Mouse (Mus musculus): ENCODE measurements at regions not wholly inside any gene's neighbourhood (a gene's known extent, or its start where the extent isn't known, plus 50 kb on each side); places are given as distances from the start of the nearest gene placed in this dataset.

DNA sequence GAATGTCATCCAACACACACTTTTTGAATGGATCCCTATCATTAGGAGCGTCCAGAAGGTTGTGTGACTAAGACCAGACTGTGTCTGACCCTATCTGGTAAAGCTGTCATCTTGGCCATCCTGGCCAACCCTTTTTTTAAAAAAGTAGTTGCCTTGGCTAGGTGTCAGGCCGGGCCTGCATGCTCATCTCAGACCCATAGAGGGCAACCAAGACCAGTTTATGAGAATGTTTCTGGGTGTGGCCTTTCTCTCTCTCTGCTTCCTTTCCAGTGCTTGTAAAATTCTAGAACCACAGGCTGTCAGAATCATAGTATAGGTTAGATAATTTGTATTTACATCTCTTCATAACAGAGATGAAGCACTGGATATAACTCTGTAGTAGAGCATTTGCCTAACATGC is 62.8 kb upstream of the Las1l start:
- Histone ChIP-seq H3K4me2 (ENCODE audit: low read length) (no peak overlapping the region), H3K27me3 (ENCODE audit: control insufficient read depth, insufficient read depth, low read length) (no peaks in the 10 kb centered on the region), H3K4me3 (replicated peaks; ENCODE audit: low read depth, low read length) (no peak overlapping the region), H3K36me3 (ENCODE audit: control insufficient read depth, insufficient read depth, low read length) (no peaks in the 10 kb centered on the region), H3K9ac (replicated peaks; ENCODE audit: low read length) (no peak overlapping the region), H3K4me1 (ENCODE audit: control insufficient read depth, insufficient read depth, low read length) (no peaks in the 10 kb centered on the region), H3K27ac (replicated peaks; ENCODE audit: low read depth, low read length) (no peak overlapping the region), H3K9me3 (ENCODE audit: control insufficient read depth, low read length) (no peaks in the 10 kb centered on the region)
- WGBS = 37% methylated on average over 2 of the region's 2 CpGs
- ATAC-seq (ENCODE audit: low FRiP score, low TSS enrichment) (peak; percentile 27; the same call in 1 of the 2 replicates), DNase-seq (peak; percentile 56)

DNA sequence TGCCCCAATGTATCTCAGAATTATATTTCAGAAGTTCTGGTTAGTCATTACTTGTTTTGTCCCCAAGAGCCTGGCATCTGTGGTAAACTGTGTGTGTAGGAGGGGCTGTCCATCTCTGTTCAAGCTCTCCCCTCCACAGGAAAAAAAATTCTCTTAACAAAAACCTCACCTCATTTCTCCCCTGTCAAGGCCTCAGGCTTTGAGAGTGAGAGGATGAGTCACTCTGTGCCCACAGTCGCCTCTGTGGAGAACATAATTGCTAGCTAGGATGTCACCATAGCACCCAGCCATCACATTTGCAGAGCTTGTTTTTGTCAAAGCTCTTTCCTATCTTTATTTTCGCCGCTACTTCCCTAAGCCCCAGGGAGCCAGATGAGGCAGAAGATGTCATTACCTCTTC is 63.6 kb upstream of the Las1l start:
- Histone ChIP-seq H3K36me3 (ENCODE audit: control insufficient read depth, insufficient read depth, low read length) (no peaks in the 10 kb centered on the region), H3K27ac (replicated peaks; ENCODE audit: low read depth, low read length) (no peak overlapping the region), H3K9me3 (ENCODE audit: control insufficient read depth, low read length) (no peaks in the 10 kb centered on the region), H3K9ac (replicated peaks; ENCODE audit: low read length) (no peak overlapping the region), H3K4me3 (replicated peaks; ENCODE audit: low read depth, low read length) (no peak overlapping the region), H3K4me2 (ENCODE audit: low read length) (no peak overlapping the region), H3K4me1 (ENCODE audit: control insufficient read depth, insufficient read depth, low read length) (no peaks in the 10 kb centered on the region), H3K27me3 (ENCODE audit: control insufficient read depth, insufficient read depth, low read length) (no peaks in the 10 kb centered on the region)
- 76% methylated on average over 3 of the region's 3 CpGs for WGBS
- no peak for DNase-seq
- ATAC-seq (ENCODE audit: low FRiP score, low TSS enrichment) = no peak

- no peaks in the 10 kb centered on the region for H3K36me3 ChIP-seq (ENCODE audit: control insufficient read depth, insufficient read depth, low read length)
- ATAC-seq (ENCODE audit: low FRiP score, low TSS enrichment) (no peak), DNase-seq (no peak)
- H3K27ac ChIP-seq (replicated peaks; ENCODE audit: low read depth, low read length) = no peak overlapping the region
- WGBS = 94% methylated on average over 3 of the region's 3 CpGs
- no peaks in the 10 kb centered on the region for H3K9me3 ChIP-seq (ENCODE audit: control insufficient read depth, low read length)
- no peak overlapping the region for H3K4me3 ChIP-seq (replicated peaks; ENCODE audit: low read depth, low read length)
- no peak overlapping the region for H3K9ac ChIP-seq (replicated peaks; ENCODE audit: low read length)
- H3K4me1 ChIP-seq (ENCODE audit: control insufficient read depth, insufficient read depth, low read length) = no peaks in the 10 kb centered on the region
- no peak overlapping the region for H3K4me2 ChIP-seq (ENCODE audit: low read length)
- H3K27me3 ChIP-seq (ENCODE audit: control insufficient read depth, insufficient read depth, low read length) = no peaks in the 10 kb centered on the region
These were observed 68.6 kb upstream of the Las1l start for GRCm38 (mm10) chrX:96025374-96025773.

DNA sequence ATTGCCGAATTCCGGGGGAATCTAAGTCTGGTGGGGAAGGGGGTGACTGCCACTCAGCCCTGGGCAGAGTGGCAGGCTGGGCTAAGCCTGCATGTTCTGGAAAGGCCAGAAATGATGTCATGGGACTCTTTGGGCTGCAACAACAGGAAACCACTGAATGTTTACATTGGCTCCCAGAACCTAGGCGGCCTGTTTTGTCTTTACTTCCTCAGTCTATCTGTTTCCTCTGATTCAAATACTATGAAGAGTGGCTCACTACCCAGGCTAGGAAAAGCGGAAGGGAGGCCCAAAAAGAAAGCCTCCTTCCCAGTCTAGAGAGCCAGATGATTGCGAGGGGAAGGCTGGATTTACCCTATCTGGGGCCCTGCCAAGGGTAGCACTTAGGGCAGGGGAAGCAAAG is 69.1 kb upstream of the Las1l start:
- no peak for ATAC-seq (ENCODE audit: low FRiP score, low TSS enrichment)
- Histone ChIP-seq H3K36me3 (ENCODE audit: control insufficient read depth, insufficient read depth, low read length) (no peaks in the 10 kb centered on the region), H3K4me2 (ENCODE audit: low read length) (no peak overlapping the region), H3K4me1 (ENCODE audit: control insufficient read depth, insufficient read depth, low read length) (no peaks in the 10 kb centered on the region), H3K27ac (replicated peaks; ENCODE audit: low read depth, low read length) (no peak overlapping the region), H3K9me3 (ENCODE audit: control insufficient read depth, low read length) (no peaks in the 10 kb centered on the region), H3K9ac (replicated peaks; ENCODE audit: low read length) (no peak overlapping the region), H3K27me3 (ENCODE audit: control insufficient read depth, insufficient read depth, low read length) (no peaks in the 10 kb centered on the region), H3K4me3 (replicated peaks; ENCODE audit: low read depth, low read length) (no peak overlapping the region)
- DNase-seq = no peak
- WGBS = 84% methylated on average over 5 of the region's 5 CpGs

- Histone ChIP-seq H3K4me3 (replicated peaks; ENCODE audit: low read depth, low read length) (no peak overlapping the region), H3K9ac (replicated peaks; ENCODE audit: low read length) (no peak overlapping the region), H3K4me2 (ENCODE audit: low read length) (no peak overlapping the region), H3K9me3 (ENCODE audit: control insufficient read depth, low read length) (no peaks in the 10 kb centered on the region), H3K36me3 (ENCODE audit: control insufficient read depth, insufficient read depth, low read length) (no peaks in the 10 kb centered on the region), H3K27ac (replicated peaks; ENCODE audit: low read depth, low read length) (no peak overlapping the region), H3K4me1 (ENCODE audit: control insufficient read depth, insufficient read depth, low read length) (no peaks in the 10 kb centered on the region), H3K27me3 (ENCODE audit: control insufficient read depth, insufficient read depth, low read length) (no peaks in the 10 kb centered on the region)
- no peak for ATAC-seq (ENCODE audit: low FRiP score, low TSS enrichment)
- 78% methylated on average over 5 of the region's 5 CpGs for WGBS
- DNase-seq = no peak
These were observed 64.3 kb upstream of the Msn start for GRCm38 (mm10) chrX:96031591-96031990.

DNA sequence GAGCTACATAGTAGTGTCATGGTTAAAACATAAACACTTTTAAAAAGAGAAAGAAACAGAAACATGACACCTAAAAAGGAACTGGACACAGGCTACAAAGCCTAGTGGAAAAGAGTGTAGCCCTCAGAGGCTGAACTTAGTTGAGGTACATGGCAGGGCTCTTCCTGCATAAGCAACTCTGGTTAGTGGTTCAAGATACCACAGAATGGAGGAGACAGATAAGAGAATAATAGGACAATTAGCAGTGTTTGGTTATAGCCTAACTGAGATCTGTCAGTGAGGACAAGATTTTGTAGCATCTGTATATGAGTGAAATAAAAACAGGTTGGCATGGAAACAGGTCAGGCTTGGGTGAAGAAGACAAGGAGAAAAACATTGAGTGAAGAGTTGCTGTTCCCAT is 60.5 kb upstream of the Msn start:
- DNase-seq (no peak), ATAC-seq (ENCODE audit: low FRiP score, low TSS enrichment) (no peak)
- no peaks in the 10 kb centered on the region for H3K4me1 ChIP-seq (ENCODE audit: control insufficient read depth, insufficient read depth, low read length)
- no peak overlapping the region for H3K4me2 ChIP-seq (ENCODE audit: low read length)
- H3K36me3 ChIP-seq (ENCODE audit: control insufficient read depth, insufficient read depth, low read length) = no peaks in the 10 kb centered on the region
- H3K27ac ChIP-seq (replicated peaks; ENCODE audit: low read depth, low read length) = no peak overlapping the region
- no peaks in the 10 kb centered on the region for H3K27me3 ChIP-seq (ENCODE audit: control insufficient read depth, insufficient read depth, low read length)
- H3K4me3 ChIP-seq (replicated peaks; ENCODE audit: low read depth, low read length) = no peak overlapping the region
- no peak overlapping the region for H3K9ac ChIP-seq (replicated peaks; ENCODE audit: low read length)
- H3K9me3 ChIP-seq (ENCODE audit: control insufficient read depth, low read length) = no peaks in the 10 kb centered on the region

- H3K4me2 ChIP-seq (ENCODE audit: low read length) = no peak overlapping the region
- no peaks in the 10 kb centered on the region for H3K9me3 ChIP-seq (ENCODE audit: control insufficient read depth, low read length)
- no peak overlapping the region for H3K9ac ChIP-seq (replicated peaks; ENCODE audit: low read length)
- DNase-seq = no peak
- H3K4me3 ChIP-seq (replicated peaks; ENCODE audit: low read depth, low read length) = no peak overlapping the region
- H3K27me3 ChIP-seq (ENCODE audit: control insufficient read depth, insufficient read depth, low read length) = no peaks in the 10 kb centered on the region
- no peak overlapping the region for H3K27ac ChIP-seq (replicated peaks; ENCODE audit: low read depth, low read length)
- no peaks in the 10 kb centered on the region for H3K4me1 ChIP-seq (ENCODE audit: control insufficient read depth, insufficient read depth, low read length)
- H3K36me3 ChIP-seq (ENCODE audit: control insufficient read depth, insufficient read depth, low read length) = no peaks in the 10 kb centered on the region
- no peak for ATAC-seq (ENCODE audit: low FRiP score, low TSS enrichment)
- 77% methylated on average over 3 of the region's 3 CpGs for WGBS
These were observed 53.6 kb upstream of the Msn start for GRCm38 (mm10) chrX:96042193-96042592.
